Comparison of ENCODE assay signal across 8 mouse cellular contexts in the genomic region with DNA sequence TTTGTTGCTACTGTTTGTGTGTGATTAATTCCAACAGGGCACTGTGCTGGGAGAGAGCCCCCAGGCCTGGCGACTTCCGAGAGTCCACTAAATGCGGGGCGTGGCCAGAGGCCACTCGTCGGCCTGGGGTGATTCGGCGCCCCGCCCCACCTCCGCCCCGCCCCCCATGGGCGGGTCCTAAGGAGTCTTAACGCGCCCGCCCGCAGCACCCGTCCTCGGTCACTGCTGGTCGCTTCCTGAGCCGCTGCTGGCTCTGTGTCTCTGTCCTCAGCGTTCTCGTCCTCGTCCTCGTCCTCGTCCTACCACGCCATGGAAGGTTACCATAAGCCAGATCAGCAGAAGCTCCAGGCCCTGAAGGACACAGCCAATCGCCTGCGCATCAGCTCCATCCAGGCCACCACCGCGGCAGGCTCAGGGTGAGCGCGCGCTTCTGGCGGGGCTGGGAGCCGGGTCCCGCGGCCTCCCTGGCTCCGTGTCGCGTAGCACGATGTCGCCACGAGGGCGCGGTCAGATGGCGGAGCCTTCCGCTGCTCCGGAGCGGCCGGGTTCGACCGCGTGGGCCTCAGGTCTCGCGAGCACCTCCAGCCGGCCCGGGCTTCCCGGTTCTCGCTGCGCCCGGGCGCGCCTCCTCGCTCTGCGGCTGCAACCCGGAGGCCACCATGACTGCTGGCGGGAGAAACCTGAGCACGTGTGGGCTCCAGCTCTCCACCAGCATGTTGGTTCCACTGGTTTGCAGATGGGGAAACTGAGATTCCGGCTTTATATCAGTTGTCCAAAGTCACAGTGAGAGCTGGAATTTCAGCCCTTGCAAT. TPM values are rescaled to one million over a fixed set of nuclear protein-coding genes. Genes with fewer than 3 reads are reported as not detected.
DNase-seq lines count a peak whose midpoint lies in the region; ATAC-seq lines count a peak whose summit lies in the region.

No protein-coding gene starts in this region.

- H3K9me3 ChIP-seq in hindbrain, embryonic 16.5 days (ENCODE audit: control insufficient read depth, low read length), result no peaks in the 10 kb centered on the region

- DNase-seq in R1 (ENCODE audit: low read depth, low spot score), result peak; percentile 91
- peak; percentile 94 to 97 for DNase-seq in cerebellum, postnatal 25 days
- DNase-seq in frontal cortex, postnatal 36 days (ENCODE audit: low spot score in 2 of 2), result peak; percentile 83 to 91
- peak; percentile 86 to 92 for DNase-seq in left cerebral cortex, adult 18-20 months (ENCODE audit: low spot score in 2 of 2)
- DNase-seq in right cerebral cortex, adult 18-20 months, result peak; percentile 91
- peak; percentile 90 for DNase-seq in urinary bladder, postnatal 10 days (ENCODE audit: low spot score)

- WGBS in hindbrain, embryonic 16.5 days, result under 1% methylated on average over 59 of the region's 69 CpGs
- 0% methylated on average over 67 of the region's 69 CpGs for WGBS in macrophage (ENCODE audit: missing documents)

- peak overlapping the region; percentile 97 for H3K9ac ChIP-seq in hindbrain, embryonic 16.5 days (ENCODE audit: low read depth, low read length)

- peaks cover 35% of the 10 kb centered on the region for H3K4me1 ChIP-seq in hindbrain, embryonic 16.5 days (ENCODE audit: control insufficient read depth, insufficient read depth, low read depth, low read length)

- H3K36me3 ChIP-seq in hindbrain, embryonic 16.5 days (ENCODE audit: control insufficient read depth, insufficient read depth, low read length), result no peaks in the 10 kb centered on the region
- H3K36me3 ChIP-seq in macrophage (ENCODE audit: inconsistent target), result no peaks in the 10 kb centered on the region

- peaks cover 48% of the 10 kb centered on the region for H3K79me2 ChIP-seq in macrophage (ENCODE audit: inconsistent target)

- H3K27ac ChIP-seq in hindbrain, embryonic 16.5 days (ENCODE audit: low read depth, low read length), result peak overlapping the region; percentile 97
- peak overlapping the region; percentile 85 for H3K27ac ChIP-seq in macrophage

- peak overlapping the region; percentile 89 for H3K4me3 ChIP-seq in hindbrain, embryonic 16.5 days (ENCODE audit: low read length)
- peak overlapping the region; percentile 88 for H3K4me3 ChIP-seq in macrophage (ENCODE audit: inconsistent target)

- peak overlapping the region; percentile 92 for H3K4me2 ChIP-seq in hindbrain, embryonic 16.5 days (ENCODE audit: low read length)

- no peaks in the 10 kb centered on the region for H3K27me3 ChIP-seq in hindbrain, embryonic 16.5 days (replicated peaks; ENCODE audit: control insufficient read depth, insufficient read depth, low read length)

- ATAC-seq in hindbrain, embryonic 16.5 days, result peak; percentile 94

RNA-seq across cellular contexts. Expression of a gene that starts 1.0 kb away (rescaled TPM):
- polyA plus RNA-seq in hindbrain, embryonic 16.5 days (2015; fragmentation: Nextera tagmentation; extraction: Ambion mirVana), result 301 and 314 TPM in 2 replicates
- 100 to 1,000 TPM; 189 to 211 TPM for total RNA-seq in left cerebral cortex, adult 18-20 months (2021)
- total RNA-seq in macrophage (2018; cell fraction: chromatin; rRNA removed), result 10 to 100 TPM; 13.3 to 83.5 (median 40.9) TPM
- total RNA-seq in macrophage (2018; cell fraction: cytosol; rRNA removed), result 100 to 1,000 TPM; 142 to 227 (median 188) TPM
- 100 to 1,000 TPM in 4 of 26 experiments, 10 to 100 TPM in 22; 40.1 to 193 (median 72.2) TPM for total RNA-seq in macrophage (2018; cell fraction: nucleus; rRNA removed)
- polyA plus RNA-seq in macrophage (2018), result 167 to 319 TPM (median 208 TPM) in 3 replicates

RNA-seq across cellular contexts. Expression of a gene that starts 57.9 kb away (rescaled TPM):
- 9.5 TPM in 2 replicates for polyA plus RNA-seq in hindbrain, embryonic 16.5 days (2015; fragmentation: Nextera tagmentation; extraction: Ambion mirVana)
- total RNA-seq in left cerebral cortex, adult 18-20 months (2021), result 10 to 100 TPM; 44.1 to 45.4 TPM
- total RNA-seq in macrophage (2018; cell fraction: chromatin; rRNA removed), result 10 to 100 TPM; 11.1 to 50.2 (median 31.2) TPM
- total RNA-seq in macrophage (2018; cell fraction: cytosol; rRNA removed), result 1 to 10 TPM; 1.3 to 4.3 (median 2.6) TPM
- total RNA-seq in macrophage (2018; cell fraction: nucleus; rRNA removed), result 10 to 100 TPM in 13 of 26 experiments, 1 to 10 TPM in 13; 5.0 to 25.6 (median 9.8) TPM
- polyA plus RNA-seq in macrophage (2018), result 2.5 to 4.5 TPM (median 3.1 TPM) in 3 replicates

Comparison
In these comparisons a context has a peak if more than half of its experiments do, and no peak if none do; other contexts are left out.
1. Peak in every context shown above with its lines: DNase-seq, ATAC-seq, H3K4me3 ChIP-seq and H3K27ac ChIP-seq.